Mouse (Mus musculus): ENCODE data around the gene Tigit.

Gene Tigit

GRCm38 (mm10) chr16:43663978-43664579 is at the start of gene Tigit:
Tigit (minus strand) TSS chr16:43664146.
- in situ Hi-C loops (cut with MboI; ENCODE audit: unreplicated experiment in 2 of 2): no loop called here

- in situ Hi-C loops (cut with MboI; ENCODE audit: unreplicated experiment in 2 of 2): no loop called here
Measured at GRCm38 (mm10) chr16:43711361-43711760, 47.4 kb upstream of the Tigit start.

GRCm38 (mm10) chr16:43710651-43711050 is 46.7 kb upstream of the Tigit start:
- in situ Hi-C loops (cut with MboI; ENCODE audit: unreplicated experiment in 2 of 2): no loop called here

- in situ Hi-C loops (cut with MboI; ENCODE audit: unreplicated experiment in 2 of 2): no loop called here
Measured at GRCm38 (mm10) chr16:43710134-43710475, 46.2 kb upstream of the Tigit start.

GRCm38 (mm10) chr16:43709432-43710133 is 45.6 kb upstream of the Tigit start:
- in situ Hi-C loops (cut with MboI; ENCODE audit: unreplicated experiment in 2 of 2): no loop called here

GRCm38 (mm10) chr16:43709062-43709413 is 45.1 kb upstream of the Tigit start:
- in situ Hi-C loops (cut with MboI; ENCODE audit: unreplicated experiment in 2 of 2): no loop called here

GRCm38 (mm10) chr16:43708335-43709061 is 44.6 kb upstream of the Tigit start:
- in situ Hi-C loops (cut with MboI; ENCODE audit: unreplicated experiment in 2 of 2): no loop called here

- in situ Hi-C loops (cut with MboI; ENCODE audit: unreplicated experiment in 2 of 2): no loop called here
Measured at GRCm38 (mm10) chr16:43701765-43702504, 38.0 kb upstream of the Tigit start.

- in situ Hi-C loops (cut with MboI; ENCODE audit: unreplicated experiment in 2 of 2): no loop called here
Measured at GRCm38 (mm10) chr16:43700575-43700974, 36.6 kb upstream of the Tigit start.

GRCm38 (mm10) chr16:43698735-43699649 is 35.0 kb upstream of the Tigit start:
- in situ Hi-C loops (cut with MboI; ENCODE audit: unreplicated experiment in 2 of 2): no loop called here

- in situ Hi-C loops (cut with MboI; ENCODE audit: unreplicated experiment in 2 of 2): no loop called here
Measured at GRCm38 (mm10) chr16:43697772-43698171, 33.8 kb upstream of the Tigit start.

GRCm38 (mm10) chr16:43695852-43696251 is 31.9 kb upstream of the Tigit start:
- in situ Hi-C loops (cut with MboI; ENCODE audit: unreplicated experiment in 2 of 2): no loop called here

- in situ Hi-C loops (cut with MboI; ENCODE audit: unreplicated experiment in 2 of 2): no loop called here
Measured at GRCm38 (mm10) chr16:43694104-43694503, 30.2 kb upstream of the Tigit start.

- in situ Hi-C loops (cut with MboI; ENCODE audit: unreplicated experiment in 2 of 2): no loop called here
Measured at GRCm38 (mm10) chr16:43692611-43693010, 28.7 kb upstream of the Tigit start.

- in situ Hi-C loops (cut with MboI; ENCODE audit: unreplicated experiment in 2 of 2): no loop called here
Measured at GRCm38 (mm10) chr16:43691741-43692140, 27.8 kb upstream of the Tigit start.

- in situ Hi-C loops (cut with MboI; ENCODE audit: unreplicated experiment in 2 of 2): no loop called here
Measured at GRCm38 (mm10) chr16:43690912-43691311, 27.0 kb upstream of the Tigit start.

GRCm38 (mm10) chr16:43690211-43690690 is 26.3 kb upstream of the Tigit start:
- in situ Hi-C loops (cut with MboI; ENCODE audit: unreplicated experiment in 2 of 2): no loop called here

- in situ Hi-C loops (cut with MboI; ENCODE audit: unreplicated experiment in 2 of 2): no loop called here
Measured at GRCm38 (mm10) chr16:43687968-43688367, 24.0 kb upstream of the Tigit start.

GRCm38 (mm10) chr16:43674400-43674799 is 10.5 kb upstream of the Tigit start:
- in situ Hi-C loops (cut with MboI; ENCODE audit: unreplicated experiment in 2 of 2): no loop called here

GRCm38 (mm10) chr16:43672697-43673096 is 8.8 kb upstream of the Tigit start:
- in situ Hi-C loops (cut with MboI; ENCODE audit: unreplicated experiment in 2 of 2): no loop called here
